Mouse (Mus musculus) layer of hippocampus, adult 8-10 months (tissue): Measurements from ENCODE around the gene Cntn4. TPM values are rescaled to one million over a fixed set of nuclear protein-coding genes. Genes with fewer than 3 reads are reported as not detected.

Experiments
- DNase-seq, 2 experiments: peaks; one replicate each; pipeline ENCODE4 v3.0.0; 2022; ENCODE audit warnings: low spot score in 2 of 2
- total RNA-seq, 4 experiments: library from RNA; stranded (reverse); gene quantifications; 2 replicates each; pipeline ENCODE4 v1.2.4; 2022

Cntn4 gene
- total RNA-seq, 4 experiments from 2014 or later, result 32.7 to 40.1 (median 34.9) TPM

GRCm38 (mm10) chr6:106621188-106621749 lies 943.8 kb downstream of the Cntn4 start:
- no peak for DNase-seq

GRCm38 (mm10) chr6:106643026-106643425 lies 965.6 kb downstream of the Cntn4 start:
- no peak for DNase-seq

- DNase-seq, result peak; percentile 34 to 61
These were observed 968.2 kb downstream of the Cntn4 start for GRCm38 (mm10) chr6:106645496-106646211.

GRCm38 (mm10) chr6:106646945-106647344 lies 969.5 kb downstream of the Cntn4 start:
- no peak for DNase-seq

GRCm38 (mm10) chr6:106663780-106664651 lies 986.6 kb downstream of the Cntn4 start:
- DNase-seq, result peak in 1 of 2 experiments; percentile 31

GRCm38 (mm10) chr6:106675581-106675980 lies 998.1 kb downstream of the Cntn4 start:
- no peak for DNase-seq

- DNase-seq, result no peak
These were observed 1024.5 kb downstream of the Cntn4 start for GRCm38 (mm10) chr6:106701931-106702330.

- DNase-seq, result no peak
These were observed 1028.1 kb downstream of the Cntn4 start for GRCm38 (mm10) chr6:106705506-106706035.

GRCm38 (mm10) chr6:106725642-106726041 lies 1048.2 kb downstream of the Cntn4 start:
- DNase-seq, result no peak

- DNase-seq, result no peak
These were observed 1048.6 kb downstream of the Cntn4 start for GRCm38 (mm10) chr6:106726078-106726477.

GRCm38 (mm10) chr6:106727703-106728102 lies 1050.2 kb downstream of the Cntn4 start:
- no peak for DNase-seq

GRCm38 (mm10) chr6:106729682-106730314 lies 1052.3 kb downstream of the Cntn4 start:
- no peak for DNase-seq

GRCm38 (mm10) chr6:106732563-106732962 lies 1055.1 kb downstream of the Cntn4 start:
- no peak for DNase-seq

- no peak for DNase-seq
These were observed 1060.8 kb downstream of the Cntn4 start for GRCm38 (mm10) chr6:106738229-106738628.

GRCm38 (mm10) chr6:106740244-106740825 lies 1062.9 kb downstream of the Cntn4 start:
- no peak for DNase-seq

- DNase-seq, result no peak
These were observed 1066.2 kb downstream of the Cntn4 start for GRCm38 (mm10) chr6:106743556-106744233.

- no peak for DNase-seq
These were observed 1068.4 kb downstream of the Cntn4 start for GRCm38 (mm10) chr6:106745673-106746394.

GRCm38 (mm10) chr6:106747251-106747650 lies 1069.8 kb downstream of the Cntn4 start:
- no peak for DNase-seq

- DNase-seq, result no peak
These were observed 1070.3 kb downstream of the Cntn4 start for GRCm38 (mm10) chr6:106747804-106748203.
